Mouse (Mus musculus) embryo, embryonic 10.5 days (tissue): ENCODE results near the gene 1700011M02Rik.
"Not testable (repeated sequence)": the region's sequence is repeated elsewhere in the genome, so short reads cannot be mapped to it uniquely, and the experiment has no call there.

Experiments
- DNase-seq: peaks from one replicate; pipeline ENCODE4 v3.0.0-alpha.2; 2015; ENCODE audit warnings: low spot score

1700011M02Rik gene

GRCm38 (mm10) chrX:102908587-102908986 lies at the start of gene 1700011M02Rik, which contains the start of gene Dmrtc1a:
1700011M02Rik (plus strand) TSS chrX:102908905.
Dmrtc1a (minus strand) TSS chrX:102908687.
- DNase-seq, result not testable (repeated sequence)

- DNase-seq, result no peak
Observed at GRCm38 (mm10) chrX:102867871-102868270, 40.8 kb upstream of the 1700011M02Rik start, which contains the start of gene 1700031F05Rik. 1700031F05Rik (minus strand) TSS chrX:102867971.

DNA sequence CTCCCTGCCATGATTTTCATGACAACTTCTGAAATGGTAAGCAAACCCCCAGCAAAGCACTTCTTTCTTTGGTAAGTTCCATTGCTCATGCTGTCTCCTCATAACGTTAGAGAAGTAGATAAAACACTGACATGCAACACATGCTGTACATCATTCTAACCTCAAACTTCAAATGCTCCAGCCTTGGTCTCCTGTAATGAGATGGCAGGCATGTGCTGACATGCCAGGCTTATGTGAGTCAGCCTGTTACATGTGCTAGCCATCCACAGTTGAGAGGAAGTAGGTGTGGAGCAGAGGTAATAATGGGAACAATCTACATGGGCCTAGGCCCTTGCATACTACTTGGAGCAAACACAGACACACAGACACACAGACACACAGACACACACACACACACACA lies 6.1 kb downstream of the 1700011M02Rik start:
- DNase-seq, result not testable (repeated sequence)

GRCm38 (mm10) chrX:102926707-102927106 lies 18.0 kb downstream of the 1700011M02Rik start:
- peak; percentile 57 for DNase-seq

DNA sequence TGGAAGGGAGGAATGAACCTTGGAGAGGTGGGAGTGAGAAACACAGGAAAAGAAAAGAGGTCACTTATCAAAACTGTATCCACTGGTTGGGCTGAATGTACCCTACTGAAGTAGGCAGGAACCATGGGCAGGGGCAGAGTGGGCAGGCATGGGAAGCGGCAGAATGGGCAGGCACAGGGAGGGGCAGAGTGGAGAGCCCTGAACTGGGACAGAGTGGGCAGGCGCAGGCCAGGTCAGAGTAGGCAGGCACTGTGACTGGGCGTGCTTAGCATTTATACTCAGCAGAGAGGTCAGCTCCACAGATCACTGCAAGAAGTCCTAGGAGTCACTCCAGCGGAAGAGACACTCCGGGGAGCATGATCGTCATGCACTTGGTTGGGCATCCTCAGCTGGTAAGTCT lies 19.4 kb downstream of the 1700011M02Rik start, which contains the start of gene 1700018G05Rik:
TSS of gene 1700018G05Rik (plus strand) at position 301 of the 400 bp plus-strand sequence.
- not testable (repeated sequence) for DNase-seq

- DNase-seq, result peak; percentile 0
Observed at GRCm38 (mm10) chrX:102932992-102933570, 24.4 kb downstream of the 1700011M02Rik start.

GRCm38 (mm10) chrX:102933571-102934394 lies 25.1 kb downstream of the 1700011M02Rik start:
- peak; percentile 58 for DNase-seq

- peak; percentile 1 for DNase-seq
Observed at GRCm38 (mm10) chrX:102934395-102934764, 25.7 kb downstream of the 1700011M02Rik start.

- no peak for DNase-seq
Observed at GRCm38 (mm10) chrX:102936743-102937142, 28.0 kb downstream of the 1700011M02Rik start.

DNA sequence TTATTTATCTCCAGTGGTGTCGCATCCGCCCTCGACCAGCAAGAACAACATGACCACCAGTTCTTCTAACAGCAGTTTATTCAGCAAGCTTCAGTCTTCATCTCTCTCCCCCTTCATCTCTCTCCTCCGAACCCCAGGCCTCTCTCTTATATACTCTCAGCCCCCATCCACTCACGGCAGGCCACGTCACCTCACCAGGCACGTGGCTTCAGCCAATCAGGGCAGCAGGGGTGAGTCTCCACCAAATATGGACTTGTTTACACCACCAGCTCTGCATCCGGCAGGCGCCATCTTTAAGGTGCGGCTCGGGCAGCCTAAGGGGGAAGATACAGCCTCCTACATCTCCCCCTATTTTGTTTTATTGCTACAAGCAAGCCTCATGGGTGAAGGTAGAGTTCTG lies 41.4 kb downstream of the 1700011M02Rik start:
- DNase-seq, result not testable (repeated sequence)

- DNase-seq, result peak; percentile 45
Observed at GRCm38 (mm10) chrX:102958917-102959316, 50.2 kb downstream of the 1700011M02Rik start.
